Mouse (Mus musculus) neutrophil, adult 65 days (primary cell): ENCODE results near the gene Mroh3. TPM values are rescaled to one million over a fixed set of nuclear protein-coding genes. Genes with fewer than 3 reads are reported as not detected.

Source experiments
- total RNA-seq: library from RNA; stranded (reverse); gene quantifications from 2 replicates; pipeline ENCODE4 v1.2.4, GENCODE M21; 2023

The Mroh3 gene
- not detected in 2 replicates for total RNA-seq

DNA sequence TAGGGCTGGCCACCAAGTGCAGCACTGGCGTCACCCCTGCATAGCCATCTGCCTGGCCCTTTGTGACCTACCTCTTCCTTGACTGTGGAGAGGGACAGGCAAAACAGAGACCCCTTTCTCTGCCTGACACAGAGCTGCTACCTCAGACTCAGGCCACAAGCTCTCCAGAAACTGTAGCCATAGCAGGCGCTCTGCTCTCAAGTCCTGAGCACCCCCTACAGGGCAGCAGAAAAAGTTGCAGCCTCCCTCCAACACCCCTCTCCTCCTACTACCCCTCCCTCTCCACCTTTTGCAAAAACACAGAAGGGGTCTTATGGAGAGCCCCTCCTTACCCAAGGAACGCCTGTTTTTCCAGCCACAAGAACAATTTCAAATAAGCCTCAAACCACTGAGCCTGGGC is at the start of gene Mroh3:
Mroh3 (minus strand) TSS at position 26 of the 400 bp plus-strand sequence.

DNA sequence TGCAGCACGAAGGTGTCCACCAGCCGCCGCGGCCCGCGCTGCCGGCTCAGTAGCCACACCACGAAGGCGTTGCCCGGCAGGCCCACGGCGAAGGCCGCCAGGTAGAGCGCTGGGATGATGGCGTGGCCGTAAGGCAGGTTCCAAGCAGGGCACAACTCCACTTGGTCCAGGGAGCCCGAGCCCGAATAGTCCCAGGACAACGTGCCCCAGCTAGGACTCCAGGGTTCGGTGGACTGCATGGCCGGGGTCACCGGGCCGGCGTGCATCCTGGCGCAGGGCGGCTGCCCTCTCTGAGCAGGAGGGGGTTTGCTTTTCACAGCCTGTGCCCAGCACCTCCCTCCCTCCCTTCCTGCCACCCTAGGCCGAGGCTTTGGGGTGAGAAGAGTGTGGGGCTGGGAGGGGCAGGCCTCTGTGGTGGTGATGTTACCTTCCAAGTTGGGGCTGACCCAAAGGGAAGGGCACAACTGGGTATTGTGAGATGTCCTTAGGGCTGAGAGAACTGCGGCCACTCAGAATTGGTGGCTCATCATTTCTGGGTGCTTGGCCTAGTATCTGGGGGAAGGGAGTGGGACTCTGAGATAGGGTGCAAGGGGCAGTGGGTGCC is 48.1 kb upstream of the Mroh3 start, which contains the start of gene Gpr25:
Gpr25 (minus strand) TSS at position 239 of the 604 bp plus-strand sequence.

DNA sequence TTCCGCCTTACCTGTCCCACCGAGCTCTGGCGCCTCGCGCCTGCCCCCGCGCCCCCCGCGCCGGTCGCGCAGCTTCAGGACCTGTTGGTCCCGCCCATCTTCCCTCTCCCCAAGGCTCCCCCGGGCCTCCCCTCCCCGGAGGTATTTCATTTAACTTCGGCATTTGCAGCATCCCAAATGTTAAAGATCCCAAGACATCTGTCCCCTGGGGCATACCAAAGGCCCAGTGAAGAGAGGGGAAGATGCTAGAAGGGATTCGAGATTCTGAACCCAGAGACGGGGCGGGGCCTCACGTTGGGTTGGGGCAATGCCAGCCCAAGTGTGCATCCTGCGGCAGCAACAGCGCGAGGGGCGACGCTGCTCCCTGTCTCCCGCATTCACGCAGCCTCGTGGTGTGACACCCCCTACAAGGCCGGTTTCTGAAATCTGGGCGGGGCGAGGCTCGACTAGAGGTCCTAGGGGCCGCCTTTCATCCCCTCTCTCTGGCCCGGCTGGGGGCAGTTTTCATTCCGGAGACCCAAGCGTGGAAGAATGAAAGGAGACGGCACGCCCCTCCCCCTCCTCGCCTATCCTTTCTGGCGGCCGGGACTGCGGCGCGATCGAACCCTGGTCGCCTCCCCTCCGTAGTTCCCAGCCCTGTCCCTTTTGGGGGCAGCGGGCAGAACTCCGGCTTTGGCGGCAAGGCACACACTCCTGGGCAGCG is 21.4 kb upstream of the Mroh3 start, which contains the start of gene Inava:
Inava (minus strand) TSS at position 373 of the 703 bp plus-strand sequence.

Other genes starting within 250 kb of the Mroh3 start
- not detected in 2 replicates for gene Igfn1, start 206.5 kb downstream of the Mroh3 start, total RNA-seq
- 2.5 and 2.9 TPM in 2 replicates for gene Tmem9, start 204.7 kb downstream of the Mroh3 start, total RNA-seq
- gene Ascl5, start 162.0 kb downstream of the Mroh3 start, total RNA-seq = not detected in 2 replicates
- gene Cacna1s, start 160.1 kb downstream of the Mroh3 start, total RNA-seq = 0.66 TPM in 1 of 2 replicates, not detected in the other
- gene Kif21b, start 81.4 kb downstream of the Mroh3 start, total RNA-seq = 179 and 202 TPM in 2 replicates
- not detected in 2 replicates for gene Inava, start 21.4 kb upstream of the Mroh3 start, total RNA-seq
- gene Gpr25, start 48.0 kb upstream of the Mroh3 start, total RNA-seq = not detected in 2 replicates
- gene Camsap2, start 133.3 kb upstream of the Mroh3 start, total RNA-seq = 7.0 and 11.3 TPM in 2 replicates
- gene Ddx59, start 202.4 kb upstream of the Mroh3 start, total RNA-seq = 2.9 and 3.6 TPM in 2 replicates